Mouse (Mus musculus): ENCODE measurements at regions not wholly inside any gene's neighbourhood (a gene's known extent, or its start where the extent isn't known, plus 50 kb on each side); places are given as distances from the start of the nearest gene placed in this dataset.

- TF ChIP-seq CTCF (IDR thresholded peaks at IDR 0.05; ENCODE audit: extremely low read depth, insufficient read length, insufficient replicate concordance, low read depth, low read length) (no peak), POLR2A (IDR thresholded peaks at IDR 0.05; ENCODE audit: low read depth, low read length) (no peak)
Measured at GRCm38 (mm10) chr10:56982526-56983190, 503.5 kb upstream of the Hsf2 start.

Measured in small intestine, adult 2 months (tissue).